Mouse (Mus musculus) stomach, embryonic 16.5 days (tissue): ENCODE measurements around the gene Slc51b. TPM values are rescaled to one million over a fixed set of nuclear protein-coding genes. Genes with fewer than 3 reads are reported as not detected.

Experiments
- ATAC-seq: fragments of 200-750 bp; cut with Nextera tagmentation; 2 replicates; pipeline ENCODE4 v1.8.0; 2017; ENCODE audit warnings: moderate number of reproducible peaks, moderate TSS enrichment; ENCODE audit not compliant: insufficient read depth, low FRiP score
- H3K27ac ChIP-seq: fragments of 300-500 bp; sonication (generic); 2 replicates; pipeline ENCODE4 v1.5.1; 2014; ENCODE audit warnings: low read length
- H3K27me3 ChIP-seq: fragments of 300-500 bp; sonication (generic); 2 replicates; pipeline ENCODE4 v1.6.1; 2014; ENCODE audit warnings: low read length, control low read depth, mixed read lengths; ENCODE audit not compliant: control insufficient read depth, insufficient read depth
- H3K36me3 ChIP-seq: fragments of 300-500 bp; sonication (generic); 2 replicates; pipeline ENCODE4 v1.6.1; 2014; ENCODE audit warnings: low read length; ENCODE audit not compliant: control insufficient read depth, insufficient read depth
- H3K4me1 ChIP-seq: fragments of 300-500 bp; sonication (generic); 2 replicates; pipeline ENCODE4 v1.6.1; 2014; ENCODE audit warnings: low read length, control low read depth, mixed read lengths; ENCODE audit not compliant: control insufficient read depth, insufficient read depth
- H3K4me2 ChIP-seq: fragments of 300-500 bp; sonication (generic); 2 replicates; pipeline ENCODE4 v1.6.1; 2014; ENCODE audit warnings: low read depth, low read length, mixed read lengths
- H3K4me3 ChIP-seq: fragments of 300-500 bp; sonication (generic); replicated peaks from 2 replicates; pipeline ENCODE4 v1.5.1; 2014; ENCODE audit warnings: mild to moderate bottlenecking, low read length
- H3K9ac ChIP-seq: fragments of 300-500 bp; sonication (generic); 2 replicates; pipeline ENCODE4 v1.6.1; 2014; ENCODE audit warnings: low read length
- H3K9me3 ChIP-seq: fragments of 300-500 bp; sonication (generic); replicated peaks from 2 replicates; pipeline ENCODE4 v1.6.1; 2016; ENCODE audit warnings: low read length, control low read depth; ENCODE audit not compliant: control insufficient read depth
- WGBS: fragments of 180-500 bp; shearing (Covaris S2); extraction: QIAGEN DNeasy Blood & Tissue Kit; methylation state at CpG from one replicate; pipeline ENCODE4 v1.1.7; 2014; 5-methylcytosine and 5-hydroxymethylcytosine counted together
- polyA plus RNA-seq: library from polyadenylated mRNA; unstranded; fragments of >200 nt; fragmentation: Nextera tagmentation; extraction: Ambion mirVana; gene quantifications from 2 replicates; pipeline ENCODE4 v1.2.1, GENCODE M21; 2015

Gene Slc51b
- polyA plus RNA-seq, 1 experiment from 2014 or later, result 1.7 TPM

DNA sequence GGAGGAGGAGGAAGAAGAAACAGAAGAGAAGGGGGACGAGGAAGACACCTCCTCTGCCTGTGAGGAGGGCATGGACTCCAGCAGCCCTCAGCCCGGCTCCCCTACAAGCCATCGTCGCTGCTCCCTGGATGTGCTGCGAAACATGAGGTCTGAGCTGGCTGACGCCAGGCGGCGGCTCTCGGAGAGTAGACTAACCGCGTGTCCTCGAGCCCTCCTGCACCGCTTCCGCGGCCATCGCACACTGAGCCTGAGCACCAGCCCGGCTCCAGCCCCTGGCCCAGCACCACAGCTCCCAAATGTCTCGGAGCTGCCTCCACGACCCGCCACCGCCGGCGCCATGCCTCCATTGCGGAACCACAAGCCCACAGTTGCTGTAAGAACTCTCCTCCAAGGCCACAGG, 51.0 kb downstream of the Slc51b start:
- H3K27ac ChIP-seq, result no peak overlapping the region
- no peaks in the 10 kb centered on the region for H3K27me3 ChIP-seq
- no peaks in the 10 kb centered on the region for H3K4me1 ChIP-seq
- H3K36me3 ChIP-seq, result no peaks in the 10 kb centered on the region
- H3K9me3 ChIP-seq, result no peaks in the 10 kb centered on the region
- no peak for ATAC-seq
- H3K4me2 ChIP-seq, result no peak overlapping the region
- H3K4me3 ChIP-seq, result no peak overlapping the region
- H3K9ac ChIP-seq, result no peak overlapping the region
- 77% methylated on average over 24 of the region's 24 CpGs for WGBS

DNA sequence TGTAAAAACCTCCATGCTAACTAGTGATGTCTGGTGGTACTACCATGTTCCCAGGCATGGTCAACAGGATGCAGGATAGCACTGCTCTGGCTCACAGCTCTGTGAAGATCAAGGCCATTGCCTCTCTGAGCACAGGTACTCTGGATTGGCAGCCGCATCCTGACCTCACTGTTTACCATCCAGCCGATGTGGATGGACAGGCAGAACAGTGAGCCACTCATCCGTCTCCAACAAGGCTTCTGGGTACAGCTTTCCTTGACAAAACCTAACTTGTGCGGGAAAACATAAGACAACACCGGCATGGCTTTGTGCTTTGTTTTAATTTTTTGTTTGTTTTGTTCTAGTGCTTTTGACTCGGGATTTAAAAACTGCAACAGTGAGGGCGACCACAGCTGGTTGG, 57.0 kb downstream of the Slc51b start:
- H3K4me1 ChIP-seq, result no peaks in the 10 kb centered on the region
- no peak for ATAC-seq
- WGBS, result 79% methylated on average over 7 of the region's 7 CpGs
- no peaks in the 10 kb centered on the region for H3K9me3 ChIP-seq
- no peaks in the 10 kb centered on the region for H3K36me3 ChIP-seq
- no peak overlapping the region for H3K27ac ChIP-seq
- H3K9ac ChIP-seq, result no peak overlapping the region
- H3K4me3 ChIP-seq, result no peak overlapping the region
- no peak overlapping the region for H3K4me2 ChIP-seq
- H3K27me3 ChIP-seq, result no peaks in the 10 kb centered on the region

DNA sequence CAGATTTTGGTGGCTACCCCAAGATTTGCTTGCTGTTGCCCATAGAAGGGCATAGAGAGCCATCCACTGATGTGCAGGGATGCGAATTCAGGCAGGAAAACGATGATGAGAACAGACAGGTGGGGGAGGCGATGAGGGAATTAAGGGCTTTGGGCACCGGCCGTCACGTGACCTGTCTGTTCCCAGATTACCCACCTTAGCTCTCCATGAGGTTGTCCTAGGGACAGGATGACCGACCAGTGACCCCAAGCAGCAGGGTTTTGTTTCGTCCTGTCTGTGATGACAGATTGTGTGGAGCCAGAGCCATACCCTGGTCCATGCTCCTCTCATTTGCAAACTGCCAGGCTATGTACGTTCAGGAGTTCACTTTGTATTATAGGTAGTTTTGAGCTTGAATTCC, 59.1 kb downstream of the Slc51b start:
- ATAC-seq, result no peak
- no peaks in the 10 kb centered on the region for H3K4me1 ChIP-seq
- WGBS, result 39% methylated on average over 9 of the region's 9 CpGs
- H3K27ac ChIP-seq, result no peak overlapping the region
- peaks cover 12% of the 10 kb centered on the region for H3K36me3 ChIP-seq
- no peak overlapping the region for H3K9ac ChIP-seq
- no peaks in the 10 kb centered on the region for H3K27me3 ChIP-seq
- no peaks in the 10 kb centered on the region for H3K9me3 ChIP-seq
- H3K4me3 ChIP-seq, result no peak overlapping the region
- H3K4me2 ChIP-seq, result no peak overlapping the region

Other genes starting within 250 kb of the Slc51b start
- gene Parp16, start 227.6 kb downstream of the Slc51b start, polyA plus RNA-seq, result 7.5 and 7.6 TPM in 2 replicates
- 0.81 and 0.90 TPM in 2 replicates for gene Cilp, start 157.8 kb downstream of the Slc51b start, polyA plus RNA-seq
- 53.9 and 54.8 TPM in 2 replicates for gene Clpx, start 128.7 kb downstream of the Slc51b start, polyA plus RNA-seq
- gene Pdcd7, start 76.9 kb downstream of the Slc51b start, polyA plus RNA-seq, result 3.4 and 3.6 TPM in 2 replicates
- 0.40 TPM in 1 of 2 replicates, not detected in the other for gene Ubap1l, start 61.9 kb downstream of the Slc51b start, polyA plus RNA-seq
- 0.97 and 1.3 TPM in 2 replicates for gene Kbtbd13, start 31.3 kb downstream of the Slc51b start, polyA plus RNA-seq
- gene Rasl12, start 24.4 kb downstream of the Slc51b start, polyA plus RNA-seq, result 7.6 TPM in 2 replicates
- 18.8 and 21.9 TPM in 2 replicates for gene Mtfmt, start 12.8 kb upstream of the Slc51b start, polyA plus RNA-seq
- gene Spg21, start 38.0 kb upstream of the Slc51b start, polyA plus RNA-seq, result 82.4 and 95.8 TPM in 2 replicates
- gene Ankdd1a, start 97.2 kb upstream of the Slc51b start, polyA plus RNA-seq, result 0.19 and 0.65 TPM in 2 replicates
- 21.4 and 23.0 TPM in 2 replicates for gene Plekho2, start 157.1 kb upstream of the Slc51b start, polyA plus RNA-seq
- gene Pif1, start 164.2 kb upstream of the Slc51b start, polyA plus RNA-seq, result 12.2 and 12.7 TPM in 2 replicates
- 20.4 and 22.9 TPM in 2 replicates for gene Rbpms2, start 206.7 kb upstream of the Slc51b start, polyA plus RNA-seq
- 200 and 218 TPM in 2 replicates for gene Oaz2, start 245.0 kb upstream of the Slc51b start, polyA plus RNA-seq